Mouse (Mus musculus) forebrain, postnatal 0 days (tissue): ENCODE results near the gene Tifab. TPM values are rescaled to one million over a fixed set of nuclear protein-coding genes. Genes with fewer than 3 reads are reported as not detected.

Experiments used
- ATAC-seq: fragments of 200-750 bp; cut with Nextera tagmentation; 2 replicates; pipeline ENCODE4 v1.8.0; 2017; ENCODE audit warnings: mild to moderate bottlenecking, moderate library complexity
- DNase-seq: peaks from one replicate; pipeline ENCODE4 v3.0.0-alpha.2; 2015
- H3K27ac ChIP-seq: fragments of 300-500 bp; sonication (generic); 2 replicates; pipeline ENCODE4 v1.5.1; 2014; ENCODE audit warnings: low read depth, mild to moderate bottlenecking, antibody characterized with exemption, low read length, moderate library complexity, mixed read lengths
- H3K27me3 ChIP-seq: fragments of 300-500 bp; sonication (generic); 2 replicates; pipeline ENCODE4 v1.6.1; 2014; ENCODE audit warnings: mild to moderate bottlenecking, low read length, mixed read lengths; ENCODE audit not compliant: insufficient read depth
- H3K36me3 ChIP-seq: fragments of 300-500 bp; sonication (generic); 2 replicates; pipeline ENCODE4 v1.6.1; 2014; ENCODE audit warnings: mild to moderate bottlenecking, moderate library complexity; ENCODE audit not compliant: insufficient read depth
- H3K4me1 ChIP-seq: fragments of 300-500 bp; sonication (generic); 2 replicates; pipeline ENCODE4 v1.6.1; 2014; ENCODE audit warnings: antibody characterized with exemption; ENCODE audit not compliant: insufficient read depth
- H3K4me2 ChIP-seq: fragments of 300-500 bp; sonication (generic); 2 replicates; pipeline ENCODE4 v1.6.1; 2014; ENCODE audit warnings: low read depth, mild to moderate bottlenecking, moderate library complexity
- H3K4me3 ChIP-seq: fragments of 300-500 bp; sonication (generic); 2 replicates; pipeline ENCODE4 v1.5.1; 2014; ENCODE audit warnings: low read depth, low read length, mixed read lengths
- H3K9ac ChIP-seq: fragments of 300-500 bp; sonication (generic); 2 replicates; pipeline ENCODE4 v1.6.1; 2014; ENCODE audit warnings: mild to moderate bottlenecking
- H3K9me3 ChIP-seq: fragments of 300-500 bp; sonication (generic); 2 replicates; pipeline ENCODE4 v1.6.1; 2016; ENCODE audit warnings: low read length
- CTCF ChIP-seq: sonication (generic); IDR thresholded peaks from 2 replicates; pipeline ENCODE4 v1.5.1; 2016; ENCODE audit warnings: antibody characterized with exemption, control low read depth, low read depth
- WGBS: fragments of 180-500 bp; shearing (Covaris S2); extraction: QIAGEN DNeasy Blood & Tissue Kit; methylation state at CpG from one replicate; pipeline ENCODE4 v1.1.7; 2014; 5-methylcytosine and 5-hydroxymethylcytosine counted together
- polyA plus RNA-seq: library from polyadenylated mRNA; unstranded; fragments of >200 nt; fragmentation: Nextera tagmentation; extraction: Ambion mirVana; gene quantifications from 2 replicates; pipeline ENCODE4 v1.2.1, GENCODE M21; 2015
- total RNA-seq: library from RNA; depleted of rRNA; stranded (reverse); fragments of >200 nt; gene quantifications from 2 replicates; pipeline ENCODE4 v1.2.3, GENCODE M21; 2014

Tifab gene
- total and polyA plus RNA-seq, 2 experiments from 2014 or later = 0.05 to 0.61 TPM

GRCm38 (mm10) chr13:56135231-56136052, 43.2 kb downstream of the Tifab start:
- Histone ChIP-seq H3K27ac (peak overlapping the region; percentile 86), H3K27me3 (no peaks in the 10 kb centered on the region), H3K9ac (peak overlapping the region; percentile 95), H3K4me1 (no peaks in the 10 kb centered on the region), H3K4me2 (peak overlapping the region; percentile 96), H3K9me3 (no peaks in the 10 kb centered on the region), H3K36me3 (no peaks in the 10 kb centered on the region), H3K4me3 (peak overlapping the region; percentile 94)
- 4% methylated on average over 81 of the region's 89 CpGs for WGBS
- TF ChIP-seq CTCF = no peak
- DNase-seq (peak; percentile 83), ATAC-seq (peak; percentile 92)

GRCm38 (mm10) chr13:56134631-56135181, 44.0 kb downstream of the Tifab start:
- peak overlapping the region; percentile 94 for H3K4me3 ChIP-seq
- peak; percentile 41 for ATAC-seq
- no peaks in the 10 kb centered on the region for H3K27me3 ChIP-seq
- H3K9ac ChIP-seq = peak overlapping the region; percentile 95
- H3K4me1 ChIP-seq = no peaks in the 10 kb centered on the region
- H3K27ac ChIP-seq = peak overlapping the region; percentile 86
- peak; percentile 43 for DNase-seq
- no peaks in the 10 kb centered on the region for H3K36me3 ChIP-seq
- 1% methylated on average over 47 of the region's 50 CpGs for WGBS
- no peaks in the 10 kb centered on the region for H3K9me3 ChIP-seq
- no peak for TF ChIP-seq CTCF
- H3K4me2 ChIP-seq = peak overlapping the region; percentile 96

GRCm38 (mm10) chr13:56134031-56134430, 44.7 kb downstream of the Tifab start:
- Histone ChIP-seq H3K9me3 (no peaks in the 10 kb centered on the region), H3K4me3 (peak overlapping the region; percentile 94), H3K4me2 (peak overlapping the region; percentile 96), H3K9ac (peak overlapping the region; percentile 95), H3K27me3 (no peaks in the 10 kb centered on the region), H3K36me3 (no peaks in the 10 kb centered on the region), H3K4me1 (no peaks in the 10 kb centered on the region), H3K27ac (no peak overlapping the region)
- ATAC-seq (no peak), DNase-seq (no peak)
- 36% methylated on average over 5 of the region's 5 CpGs for WGBS
- no peak for TF ChIP-seq CTCF

GRCm38 (mm10) chr13:56132941-56133340, 45.7 kb downstream of the Tifab start:
- Histone ChIP-seq H3K9me3 (no peaks in the 10 kb centered on the region), H3K27me3 (no peaks in the 10 kb centered on the region), H3K4me1 (no peaks in the 10 kb centered on the region), H3K27ac (no peak overlapping the region), H3K4me2 (no peak overlapping the region), H3K36me3 (peaks cover 4% of the 10 kb centered on the region; the same call in 1 of the 2 replicates), H3K9ac (no peak overlapping the region), H3K4me3 (no peak overlapping the region)
- DNase-seq (no peak), ATAC-seq (no peak)
- no peak for TF ChIP-seq CTCF
- WGBS = 87% methylated on average over 7 of the region's 7 CpGs

- no peak overlapping the region for H3K4me3 ChIP-seq
- no peaks in the 10 kb centered on the region for H3K27me3 ChIP-seq
- H3K27ac ChIP-seq = no peak overlapping the region
- no peak for ATAC-seq
- no peak overlapping the region for H3K9ac ChIP-seq
- H3K9me3 ChIP-seq = no peaks in the 10 kb centered on the region
- no peaks in the 10 kb centered on the region for H3K4me1 ChIP-seq
- no peak for TF ChIP-seq CTCF
- no peak overlapping the region for H3K4me2 ChIP-seq
- 84% methylated on average over 11 of the region's 11 CpGs for WGBS
- no peak for DNase-seq
- peaks cover 9% of the 10 kb centered on the region for H3K36me3 ChIP-seq
Observed at GRCm38 (mm10) chr13:56132326-56132936, 46.3 kb downstream of the Tifab start.

- Histone ChIP-seq H3K27me3 (no peaks in the 10 kb centered on the region), H3K4me3 (no peak overlapping the region), H3K4me2 (no peak overlapping the region), H3K9ac (no peak overlapping the region), H3K36me3 (peaks cover 27% of the 10 kb centered on the region), H3K9me3 (no peaks in the 10 kb centered on the region), H3K4me1 (no peaks in the 10 kb centered on the region), H3K27ac (no peak overlapping the region)
- TF ChIP-seq CTCF = no peak
- WGBS = 91% methylated on average over 8 of the region's 8 CpGs
- no peak for DNase-seq
- ATAC-seq = no peak
Observed at GRCm38 (mm10) chr13:56130544-56130943, 48.1 kb downstream of the Tifab start.

GRCm38 (mm10) chr13:56129578-56129977, 49.1 kb downstream of the Tifab start:
- no peaks in the 10 kb centered on the region for H3K4me1 ChIP-seq
- H3K4me3 ChIP-seq = no peak overlapping the region
- no peak overlapping the region for H3K4me2 ChIP-seq
- H3K36me3 ChIP-seq = peaks cover 37% of the 10 kb centered on the region
- no peak overlapping the region for H3K27ac ChIP-seq
- DNase-seq (no peak), ATAC-seq (no peak)
- no peaks in the 10 kb centered on the region for H3K9me3 ChIP-seq
- no peaks in the 10 kb centered on the region for H3K27me3 ChIP-seq
- 94% methylated on average over 3 of the region's 3 CpGs for WGBS
- H3K9ac ChIP-seq = no peak overlapping the region
- no peak for TF ChIP-seq CTCF
